Mouse (Mus musculus): ENCODE data around the gene Tmem160.

DNA sequence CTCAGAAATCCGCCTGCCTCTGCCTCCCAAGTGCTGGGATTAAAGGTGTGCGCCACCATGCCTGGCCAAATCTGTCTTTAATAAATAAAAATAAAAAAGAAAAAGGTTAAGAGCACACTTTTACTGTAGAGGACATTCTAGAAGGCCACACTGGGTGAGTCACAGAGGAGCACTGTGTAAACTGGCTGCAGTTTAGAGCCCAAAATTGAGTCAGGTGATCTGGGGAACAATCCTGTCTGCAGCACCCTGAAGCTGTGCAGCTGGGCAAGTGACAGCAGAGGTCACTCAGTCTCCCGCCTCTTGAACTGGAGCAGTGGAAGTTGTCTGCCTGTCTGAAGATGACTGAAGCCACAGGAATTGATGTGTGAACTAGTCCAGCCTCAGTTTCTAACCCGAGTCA is 49.0 kb downstream of the Tmem160 start:
- TF ChIP-seq CTCF (IDR thresholded peaks at IDR 0.05; ENCODE audit: low read depth), result no peak
- TF ChIP-seq EP300 (optimal IDR thresholded peaks at IDR 0.05), result no peak
